Mouse (Mus musculus) CH12.LX (cell line): ENCODE data around the gene Pou2af1. TPM values are rescaled to one million over a fixed set of nuclear protein-coding genes. Genes with fewer than 3 reads are reported as not detected.

Experiments used
- DNase-seq: peaks from one replicate; pipeline ENCODE4 v3.0.0-alpha.2; 2013; ENCODE audit errors: extremely low read depth
- H3K27ac ChIP-seq: 2 replicates; pipeline ENCODE4 v1.5.1; 2012; ENCODE audit warnings: low read depth, mild to moderate bottlenecking, control low read depth, moderate library complexity; ENCODE audit not compliant: insufficient read depth
- H3K27me3 ChIP-seq: replicated peaks from 2 replicates; pipeline ENCODE3; 2012; ENCODE audit warnings: inconsistent platforms
- H3K36me3 ChIP-seq, 2 experiments: replicated peaks in 1 of 2; 2 replicates each; pipeline versions ENCODE3 to v1.6.1; 2012; ENCODE audit warnings: inconsistent platforms in 1 of 2, low read length in 1 of 2, mild to moderate bottlenecking in 1 of 2, mixed read lengths in 1 of 2, moderate library complexity in 1 of 2; ENCODE audit not compliant: control insufficient read depth in 1 of 2, insufficient read depth in 1 of 2
- H3K4me1 ChIP-seq, 2 experiments: 2 replicates each; pipeline ENCODE4 v1.6.1; 2012; ENCODE audit warnings: inconsistent platforms in 1 of 2, moderate library complexity in 1 of 2; ENCODE audit not compliant: insufficient read depth in 2 of 2, control insufficient read depth in 1 of 2
- H3K4me2 ChIP-seq: 2 replicates; pipeline ENCODE4 v1.6.1; 2012; ENCODE audit warnings: low read depth, mild to moderate bottlenecking, control low read depth; ENCODE audit not compliant: poor library complexity, insufficient read depth, severe bottlenecking
- H3K4me3 ChIP-seq, 3 experiments: fragments of 150-350 bp in 1 of 3; sonication (generic) in 1 of 3; replicated peaks in 1 of 3; 2 replicates each; pipeline versions ENCODE3 to v1.5.1; 2011 to 2012; ENCODE audit warnings: low read depth in 2 of 3, low read length in 2 of 3, mild to moderate bottlenecking in 2 of 3, moderate library complexity in 2 of 3, control low read depth in 1 of 3, improper control_type of control experiment in 1 of 3, inconsistent platforms in 1 of 3, mixed read lengths in 1 of 3; ENCODE audit not compliant: poor library complexity in 1 of 3
- H3K79me2 ChIP-seq: replicated peaks from 2 replicates; pipeline ENCODE4 v1.6.1; 2012; ENCODE audit warnings: mild to moderate bottlenecking, moderate library complexity; ENCODE audit not compliant: control insufficient read depth, poor library complexity, insufficient read depth, severe bottlenecking; ENCODE audit errors: extremely low read depth
- H3K9ac ChIP-seq: 2 replicates; pipeline ENCODE4 v1.6.1; 2012; ENCODE audit warnings: low read depth, mild to moderate bottlenecking, control low read depth, moderate library complexity; ENCODE audit not compliant: insufficient read depth
- H3K9me3 ChIP-seq: replicated peaks from 2 replicates; pipeline ENCODE3; 2012; ENCODE audit warnings: low read length, inconsistent platforms, mixed read lengths
- BHLHE40 ChIP-seq: IDR thresholded peaks from 2 replicates; pipeline ENCODE4 v1.6.1; 2011; ENCODE audit warnings: mild to moderate bottlenecking, low read depth, low read length, improper control_type of control experiment
- CHD1 ChIP-seq: IDR thresholded peaks from 2 replicates; pipeline ENCODE4 v1.6.1; 2012; ENCODE audit warnings: low read depth, low read length, improper control_type of control experiment, inconsistent platforms
- CHD2 ChIP-seq: IDR thresholded peaks from 2 replicates; pipeline ENCODE4 v1.6.1; 2011; ENCODE audit warnings: low read length, improper control_type of control experiment
- CTCF ChIP-seq, 2 experiments: IDR thresholded peaks in 1 of 2; conservative IDR thresholded peaks in 1 of 2; 2 replicates each; pipeline ENCODE4 v1.5.1; 2011 to 2012; ENCODE audit warnings: low read depth in 2 of 2, low read length in 2 of 2, improper control_type of control experiment in 1 of 2, inconsistent platforms in 1 of 2, mild to moderate bottlenecking in 1 of 2, moderate library complexity in 1 of 2
- ELF1 ChIP-seq: IDR thresholded peaks from 2 replicates; pipeline ENCODE4 v1.6.1; 2014; ENCODE audit warnings: low read depth, mild to moderate bottlenecking, inconsistent platforms, low read length, improper control_type of control experiment
- EP300 ChIP-seq: IDR thresholded peaks from 2 replicates; pipeline ENCODE4 v1.6.1; 2011; ENCODE audit warnings: low read length, improper control_type of control experiment
- ETS1 ChIP-seq: conservative IDR thresholded peaks from 2 replicates; pipeline ENCODE4 v1.6.1; 2012; ENCODE audit warnings: low read depth, mild to moderate bottlenecking, inconsistent platforms, low read length, improper control_type of control experiment, moderate library complexity
- GABPA ChIP-seq: IDR thresholded peaks from 2 replicates; pipeline ENCODE4 v1.6.1; 2012; ENCODE audit warnings: low read depth, low read length, improper control_type of control experiment, inconsistent platforms; ENCODE audit not compliant: insufficient replicate concordance
- HCFC1 ChIP-seq: IDR thresholded peaks from 2 replicates; pipeline ENCODE4 v1.6.1; 2012; ENCODE audit warnings: low read depth, mild to moderate bottlenecking, inconsistent platforms, low read length, improper control_type of control experiment
- JUN ChIP-seq: IDR thresholded peaks from 2 replicates; pipeline ENCODE4 v1.6.1; 2011; ENCODE audit warnings: low read depth, mild to moderate bottlenecking, low read length, improper control_type of control experiment, moderate library complexity; ENCODE audit not compliant: insufficient read depth
- JUND ChIP-seq: conservative IDR thresholded peaks from 2 replicates; pipeline ENCODE4 v1.6.1; 2011; ENCODE audit warnings: low read depth, low read length, improper control_type of control experiment
- MAX ChIP-seq: IDR thresholded peaks from 2 replicates; pipeline ENCODE4 v1.6.1; 2011; ENCODE audit warnings: low read length, improper control_type of control experiment
- MAZ ChIP-seq: IDR thresholded peaks from 2 replicates; pipeline ENCODE4 v1.6.1; 2012; ENCODE audit warnings: low read depth, mild to moderate bottlenecking, inconsistent platforms, low read length, improper control_type of control experiment, moderate library complexity
- MEF2A ChIP-seq: IDR thresholded peaks from 2 replicates; pipeline ENCODE4 v1.6.1; 2014; ENCODE audit warnings: low read depth, mild to moderate bottlenecking, inconsistent platforms, low read length, improper control_type of control experiment, borderline replicate concordance
- MXI1 ChIP-seq: IDR thresholded peaks from 2 replicates; pipeline ENCODE4 v1.6.1; 2011; ENCODE audit warnings: mild to moderate bottlenecking, low read depth, low read length, improper control_type of control experiment
- MYC ChIP-seq: IDR thresholded peaks from 2 replicates; pipeline ENCODE4 v1.6.1; 2011; ENCODE audit warnings: low read depth, mild to moderate bottlenecking, improper control_type of control experiment, low read length
- NELFE ChIP-seq: IDR thresholded peaks from 2 replicates; pipeline ENCODE4 v1.6.1; 2011; ENCODE audit warnings: low read depth, low read length, improper control_type of control experiment
- NRF1 ChIP-seq: IDR thresholded peaks from 2 replicates; pipeline ENCODE4 v1.6.1; 2014; ENCODE audit warnings: low read depth, mild to moderate bottlenecking, inconsistent platforms, low read length, improper control_type of control experiment, moderate library complexity
- PAX5 ChIP-seq: IDR thresholded peaks from 2 replicates; pipeline ENCODE4 v1.6.1; 2012; ENCODE audit warnings: low read length, inconsistent platforms, mixed read lengths
- POLR2A ChIP-seq: IDR thresholded peaks from 2 replicates; pipeline ENCODE4 v1.6.1; 2011; ENCODE audit warnings: low read depth, mild to moderate bottlenecking, improper control_type of control experiment, low read length
- POLR2AphosphoS2 ChIP-seq: IDR thresholded peaks from 2 replicates; pipeline ENCODE4 v1.6.1; 2011; ENCODE audit warnings: low read depth, low read length, improper control_type of control experiment
- RAD21 ChIP-seq: IDR thresholded peaks from 2 replicates; pipeline ENCODE4 v1.6.1; 2011; ENCODE audit warnings: low read depth, mild to moderate bottlenecking, low read length, improper control_type of control experiment, moderate library complexity
- SIN3A ChIP-seq: IDR thresholded peaks from 2 replicates; pipeline ENCODE4 v1.6.1; 2012; ENCODE audit warnings: low read length, improper control_type of control experiment, inconsistent platforms
- SMC3 ChIP-seq: IDR thresholded peaks from 2 replicates; pipeline ENCODE4 v1.6.1; 2011; ENCODE audit warnings: low read depth, low read length, improper control_type of control experiment
- TCF12 ChIP-seq: IDR thresholded peaks from 2 replicates; pipeline ENCODE4 v1.6.1; 2014; ENCODE audit warnings: low read depth, mild to moderate bottlenecking, inconsistent platforms, low read length, improper control_type of control experiment
- UBTF ChIP-seq: IDR thresholded peaks from 2 replicates; pipeline ENCODE4 v1.6.1; 2012; ENCODE audit warnings: low read depth, mild to moderate bottlenecking, inconsistent platforms, low read length, improper control_type of control experiment, moderate library complexity
- USF1 ChIP-seq: IDR thresholded peaks from 2 replicates; pipeline ENCODE4 v1.6.1; 2014; ENCODE audit warnings: low read depth, mild to moderate bottlenecking, inconsistent platforms, low read length, improper control_type of control experiment
- USF2 ChIP-seq: conservative IDR thresholded peaks from 2 replicates; pipeline ENCODE4 v1.6.1; 2011; ENCODE audit warnings: low read depth, low read length, improper control_type of control experiment
- ZC3H11A ChIP-seq: IDR thresholded peaks from 2 replicates; pipeline ENCODE4 v1.6.1; 2012; ENCODE audit warnings: low read depth, mild to moderate bottlenecking, inconsistent platforms, low read length, improper control_type of control experiment
- ZKSCAN1 ChIP-seq: IDR thresholded peaks from 2 replicates; pipeline ENCODE4 v1.6.1; 2012; ENCODE audit warnings: low read depth, inconsistent platforms, low read length, improper control_type of control experiment, borderline replicate concordance
- ZNF384 ChIP-seq: IDR thresholded peaks from 2 replicates; pipeline ENCODE4 v1.6.1; 2012; ENCODE audit warnings: low read depth, low read length, improper control_type of control experiment, inconsistent platforms
- dilution Hi-C: fragments of 300-500 bp; cut with MboI; formaldehyde crosslinking; loops from 2 replicates; pipeline ENCODE4 v1.14.3; 2020; ENCODE audit warnings: low sequenced_read_pairs; ENCODE audit not compliant: extremely low pct_unique_long_range_greater_than_20kb, extremely low pct_ligation_motif_present
- in situ Hi-C: fragments of 300-500 bp; cut with MboI; formaldehyde crosslinking; loops from 3 replicates; pipeline ENCODE4 v1.14.3; 2019; ENCODE audit warnings: low sequenced_read_pairs, low pct_ligation_motif_present, low pct_unique_long_range_greater_than_20kb, mixed read lengths
- polyA plus RNA-seq: library from polyadenylated mRNA; unstranded; fragments of >175 nt; gene quantifications from 2 replicates; pipeline ENCODE4 v1.2.1, GENCODE M21; 2012; ENCODE audit warnings: low read depth; ENCODE audit not compliant: insufficient read length
- total RNA-seq, 2 experiments: library from RNA; depleted of rRNA; stranded (reverse); fragments of 300-350 nt in 1 of 2; fragments of >200 nt in 1 of 2; gene quantifications; 2 replicates each; pipeline ENCODE4 v1.2.3; 2012 to 2014

The Pou2af1 gene
- total and polyA plus RNA-seq, 3 experiments, result 87.4 to 303 (median 173) TPM

DNA sequence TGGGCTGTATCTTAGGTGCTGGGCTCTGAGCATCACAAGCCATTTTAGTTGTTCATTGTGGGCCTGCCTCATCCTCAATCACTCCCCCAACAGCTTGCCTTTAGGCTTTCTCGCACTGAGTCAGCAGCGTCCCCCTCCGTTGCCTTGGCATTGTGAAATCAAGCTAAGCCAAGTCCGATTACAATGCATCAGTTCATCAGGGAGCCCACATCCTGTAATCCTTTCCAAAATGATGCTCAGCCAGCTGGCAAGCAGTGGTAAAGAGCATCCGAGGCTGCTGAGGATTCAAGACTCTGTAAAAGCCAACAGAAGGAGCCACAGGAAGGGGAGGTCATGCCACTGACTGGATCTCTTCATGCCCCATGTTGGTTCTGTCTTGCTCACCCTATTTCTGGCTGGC, 32.9 kb upstream of the Pou2af1 start:
- Histone ChIP-seq H3K27ac (no peak overlapping the region), H3K36me3 (no peaks in the 10 kb centered on the region), H3K9me3 (no peaks in the 10 kb centered on the region), H3K4me2 (no peak overlapping the region), H3K27me3 (no peaks in the 10 kb centered on the region), H3K4me3 (no peak overlapping the region), H3K9ac (no peak overlapping the region), H3K4me1 (peaks cover 28 to 68% of the 10 kb centered on the region in 2 experiments), H3K79me2 (no peaks in the 10 kb centered on the region)
- dilution Hi-C loops (no loop called here), in situ Hi-C loops (no loop called here)
- DNase-seq, result no peak
- TF ChIP-seq TCF12, result no peak
- no peak for TF ChIP-seq USF1
- no peak for TF ChIP-seq SIN3A

- no peaks in the 10 kb centered on the region for H3K27me3 ChIP-seq
- no peak overlapping the region for H3K9ac ChIP-seq
- H3K9me3 ChIP-seq, result no peaks in the 10 kb centered on the region
- no peak overlapping the region for H3K27ac ChIP-seq
- in situ Hi-C loops (no loop called here), dilution Hi-C loops (no loop called here)
- no peak for DNase-seq
- H3K4me3 ChIP-seq, result no peak overlapping the region
- H3K36me3 ChIP-seq, result no peaks in the 10 kb centered on the region
- H3K4me1 ChIP-seq, result peaks cover 10 to 50% of the 10 kb centered on the region in 2 experiments
- H3K79me2 ChIP-seq, result no peaks in the 10 kb centered on the region
- peak overlapping the region; percentile 48 for H3K4me2 ChIP-seq
- no peak for TF ChIP-seq MAZ
- peak; percentile 49; the same call in 1 of the 2 replicates for TF ChIP-seq TCF12
- TF ChIP-seq ZKSCAN1, result no peak
- peak; percentile 74 for TF ChIP-seq ETS1
- TF ChIP-seq POLR2AphosphoS2, result no peak
- no peak for TF ChIP-seq USF2
- TF ChIP-seq JUN, result no peak
- no peak for TF ChIP-seq JUND
- no peak for TF ChIP-seq SIN3A
- TF ChIP-seq HCFC1, result no peak
- no peak for TF ChIP-seq MYC
- no peak for TF ChIP-seq RAD21
- no peak for TF ChIP-seq CTCF (conservative IDR thresholded peaks at IDR 0.05 in 1 of 2, IDR thresholded peaks at IDR 0.05 in 1 of 2; ENCODE audit: low read depth in 2 of 2, low read length in 2 of 2)
- no peak for TF ChIP-seq POLR2A
- no peak for TF ChIP-seq MXI1
- TF ChIP-seq BHLHE40, result peak; percentile 45
- TF ChIP-seq UBTF, result no peak
- no peak for TF ChIP-seq GABPA
- no peak for TF ChIP-seq SMC3
- TF ChIP-seq NELFE, result no peak
- TF ChIP-seq ZC3H11A, result no peak
- no peak for TF ChIP-seq ZNF384
- TF ChIP-seq CHD1, result no peak
- no peak for TF ChIP-seq MEF2A
- no peak for TF ChIP-seq CHD2
- TF ChIP-seq EP300, result peak; percentile 38; the same call in 1 of the 2 replicates
- no peak for TF ChIP-seq MAX
- no peak for TF ChIP-seq PAX5
- no peak for TF ChIP-seq USF1
- no peak; the same call in 1 of the 2 replicates for TF ChIP-seq ELF1
- TF ChIP-seq NRF1, result no peak
These were observed 30.5 kb upstream of the Pou2af1 start for GRCm38 (mm10) chr9:51182716-51183710.
